Mouse (Mus musculus) testis, adult 2 months (tissue): ENCODE data around the gene App. TPM values are rescaled to one million over a fixed set of nuclear protein-coding genes. Genes with fewer than 3 reads are reported as not detected.

Experiments
- H3K27ac ChIP-seq: fragments of 200-500 bp; 2 replicates; pipeline ENCODE4 v1.5.1; 2012; ENCODE audit warnings: low read depth, low read length; ENCODE audit not compliant: control insufficient read depth, insufficient read depth
- H3K27me3 ChIP-seq: fragments of 200-500 bp; 2 replicates; pipeline ENCODE4 v1.6.1; 2012; ENCODE audit warnings: mild to moderate bottlenecking, low read length, moderate library complexity; ENCODE audit not compliant: control insufficient read depth, insufficient read depth
- H3K36me3 ChIP-seq: fragments of 200-500 bp; 2 replicates; pipeline ENCODE4 v1.6.1; 2012; ENCODE audit warnings: mild to moderate bottlenecking, low read length; ENCODE audit not compliant: control insufficient read depth, insufficient read depth
- H3K4me1 ChIP-seq: fragments of 200-500 bp; 2 replicates; pipeline ENCODE4 v1.6.1; 2012; ENCODE audit warnings: low read length; ENCODE audit not compliant: control insufficient read depth, insufficient read depth
- H3K4me3 ChIP-seq: fragments of 200-500 bp; 2 replicates; pipeline ENCODE4 v1.5.1; 2012; ENCODE audit warnings: low read depth, mild to moderate bottlenecking, low read length, moderate library complexity, mixed read lengths; ENCODE audit not compliant: control insufficient read depth
- CTCF ChIP-seq: fragments of 200-500 bp; IDR thresholded peaks from 2 replicates; pipeline ENCODE4 v1.5.1; 2012; ENCODE audit warnings: low read depth, mild to moderate bottlenecking, inconsistent platforms, low read length, moderate library complexity; ENCODE audit not compliant: control insufficient read depth, insufficient read depth, insufficient replicate concordance
- POLR2A ChIP-seq: fragments of 200-500 bp; IDR thresholded peaks from 2 replicates; pipeline ENCODE4 v1.6.1; 2012; ENCODE audit warnings: low read depth, mild to moderate bottlenecking, inconsistent platforms, low read length, moderate library complexity; ENCODE audit not compliant: control insufficient read depth
- polyA plus RNA-seq: library from polyadenylated mRNA; depleted of rRNA; stranded (reverse); fragments of >200 nt; gene quantifications from 2 replicates; pipeline ENCODE4 v1.2.3, GENCODE M21; 2012

The App gene
- polyA plus RNA-seq, 1 experiment = 89.0 TPM

DNA sequence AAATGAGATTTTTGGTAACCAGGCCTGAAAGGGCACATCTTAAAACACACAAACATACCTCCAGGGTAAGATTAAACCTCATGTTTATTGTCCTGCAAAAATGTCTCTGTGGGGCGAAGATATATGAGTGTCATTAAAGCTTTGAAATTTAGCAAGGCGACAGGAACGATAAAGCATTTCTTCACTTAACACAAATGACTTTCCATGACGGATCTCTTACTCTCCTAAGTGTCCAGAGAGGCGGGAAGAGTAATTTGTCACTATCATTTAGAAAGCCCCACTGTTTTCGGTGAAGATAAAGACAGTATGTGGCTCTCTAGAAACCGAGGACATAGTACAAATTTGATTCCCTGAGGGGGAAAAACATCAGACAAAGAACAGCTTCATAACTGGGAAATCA lies 8.4 kb downstream of the App start:
- Histone ChIP-seq H3K4me3 (no peak overlapping the region), H3K27ac (no peak overlapping the region), H3K27me3 (no peaks in the 10 kb centered on the region), H3K36me3 (no peaks in the 10 kb centered on the region), H3K4me1 (0 out of 2 replicates have a peak, but pooled peaks cover 2% of the 10 kb centered on the region)
- TF ChIP-seq CTCF = no peak
- TF ChIP-seq POLR2A = no peak

- no peak for TF ChIP-seq CTCF
- no peak for TF ChIP-seq POLR2A
- no peaks in the 10 kb centered on the region for H3K4me1 ChIP-seq
- no peak overlapping the region for H3K4me3 ChIP-seq
- no peak overlapping the region for H3K27ac ChIP-seq
- no peaks in the 10 kb centered on the region for H3K27me3 ChIP-seq
- no peaks in the 10 kb centered on the region for H3K36me3 ChIP-seq
Observed at GRCm38 (mm10) chr16:85162779-85163178, 10.8 kb downstream of the App start.

GRCm38 (mm10) chr16:85160140-85160539 lies 13.4 kb downstream of the App start:
- Histone ChIP-seq H3K4me3 (no peak overlapping the region), H3K27me3 (no peaks in the 10 kb centered on the region), H3K4me1 (no peaks in the 10 kb centered on the region), H3K27ac (no peak overlapping the region), H3K36me3 (no peaks in the 10 kb centered on the region)
- TF ChIP-seq CTCF (no peak), POLR2A (no peak)

DNA sequence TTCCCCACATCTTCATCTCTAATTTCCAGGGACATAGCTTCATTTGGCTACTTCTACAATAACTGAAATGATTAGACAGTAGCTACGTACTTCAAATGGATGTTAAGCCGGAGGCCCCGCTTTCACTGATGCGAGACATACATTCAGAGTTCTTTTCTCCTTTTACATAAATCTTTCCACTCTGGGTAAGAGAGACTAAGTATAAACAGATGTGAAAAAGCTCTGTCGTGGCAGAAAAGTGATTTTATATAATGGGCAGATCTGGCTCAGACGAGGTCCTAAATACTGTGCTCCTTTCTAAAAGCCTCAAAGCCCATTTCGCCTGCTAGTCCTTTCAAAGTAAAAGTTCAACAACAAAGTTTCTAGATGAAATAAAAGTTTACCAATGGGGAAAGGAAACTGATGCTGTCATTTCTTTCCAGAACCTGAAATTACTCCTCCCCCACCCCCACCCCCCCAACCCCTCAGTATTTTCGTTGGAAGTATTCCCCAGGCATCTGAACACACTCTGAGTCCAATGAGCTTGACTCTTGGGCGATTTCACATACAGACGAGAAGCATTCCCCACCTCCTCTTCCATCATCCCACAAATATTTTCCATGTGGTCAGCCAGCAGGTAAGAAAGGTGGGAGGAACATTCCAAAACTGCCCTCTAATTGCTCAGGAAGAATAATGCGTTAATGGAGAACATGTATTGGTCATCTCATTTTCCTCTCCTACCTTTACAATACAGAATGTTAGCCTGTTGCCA lies 15.6 kb downstream of the App start:
- no peaks in the 10 kb centered on the region for H3K27me3 ChIP-seq
- TF ChIP-seq CTCF (no peak), POLR2A (no peak)
- no peak overlapping the region for H3K4me3 ChIP-seq
- no peaks in the 10 kb centered on the region for H3K4me1 ChIP-seq
- no peaks in the 10 kb centered on the region for H3K36me3 ChIP-seq
- no peak overlapping the region for H3K27ac ChIP-seq

- H3K36me3 ChIP-seq = no peaks in the 10 kb centered on the region
- H3K4me3 ChIP-seq = no peak overlapping the region
- H3K27me3 ChIP-seq = no peaks in the 10 kb centered on the region
- no peak overlapping the region for H3K27ac ChIP-seq
- no peaks in the 10 kb centered on the region for H3K4me1 ChIP-seq
- TF ChIP-seq CTCF = no peak
- no peak for TF ChIP-seq POLR2A
Observed at GRCm38 (mm10) chr16:85157156-85157555, 16.4 kb downstream of the App start.

DNA sequence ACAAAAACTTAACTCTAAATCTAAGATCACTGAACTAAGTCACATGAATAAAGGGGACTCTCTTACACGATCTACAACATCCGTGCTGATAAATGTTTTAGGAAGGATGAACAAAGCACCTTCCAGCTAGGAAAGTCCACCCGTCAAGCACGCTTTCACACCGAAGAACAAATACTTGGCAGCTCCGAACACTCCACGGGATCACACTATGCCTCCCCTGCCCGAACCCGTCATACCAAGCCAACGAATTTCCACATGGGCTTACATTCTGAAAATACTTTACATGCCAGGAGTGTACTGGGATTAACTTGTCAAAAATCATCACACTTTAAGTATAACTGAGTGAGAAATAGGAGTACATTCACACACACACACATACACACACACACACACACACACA lies 17.7 kb downstream of the App start:
- H3K27me3 ChIP-seq = no peaks in the 10 kb centered on the region
- H3K27ac ChIP-seq = no peak overlapping the region

DNA sequence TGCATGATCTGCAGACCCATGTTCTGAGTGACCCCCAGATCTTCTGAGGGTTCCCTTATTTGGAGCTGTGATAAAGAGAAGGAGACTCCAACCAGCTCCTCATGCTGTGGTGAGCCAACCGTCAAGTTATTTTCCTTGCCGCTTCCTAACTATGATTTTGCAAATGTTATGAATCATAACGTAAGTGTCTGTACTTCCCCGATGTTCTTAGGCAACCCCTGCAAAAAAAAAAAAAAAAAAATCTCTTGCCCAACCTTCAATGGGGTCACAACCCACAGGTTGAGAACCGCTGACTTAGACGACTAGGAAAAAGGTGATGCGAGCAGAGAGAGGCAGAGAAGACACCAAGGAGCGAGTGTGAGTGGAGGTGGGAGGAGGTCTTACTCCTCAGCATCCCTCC lies 21.1 kb downstream of the App start:
- H3K27ac ChIP-seq = no peak overlapping the region
- no peaks in the 10 kb centered on the region for H3K27me3 ChIP-seq
- H3K4me1 ChIP-seq = no peaks in the 10 kb centered on the region
- no peaks in the 10 kb centered on the region for H3K36me3 ChIP-seq
- no peak for TF ChIP-seq POLR2A
- TF ChIP-seq CTCF = no peak
- H3K4me3 ChIP-seq = no peak overlapping the region

More for the DNA sequence above, 17.7 kb downstream of the App start:
- no peaks in the 10 kb centered on the region for H3K36me3 ChIP-seq
- H3K4me1 ChIP-seq = no peaks in the 10 kb centered on the region
- no peak for TF ChIP-seq POLR2A
- no peak for TF ChIP-seq CTCF
- no peak overlapping the region for H3K4me3 ChIP-seq
